Mouse (Mus musculus) bone marrow macrophage, adult 2 months (primary cell): ENCODE measurements around the gene Sipa1l3. TPM values are rescaled to one million over a fixed set of nuclear protein-coding genes. Genes with fewer than 3 reads are reported as not detected.

ENCODE experiments used
- H3K27ac ChIP-seq: 2 replicates; pipeline ENCODE4 v1.5.1; 2012; ENCODE audit warnings: low read depth, low read length; ENCODE audit not compliant: insufficient read depth
- H3K4me1 ChIP-seq: 2 replicates; pipeline ENCODE4 v1.6.1; 2012; ENCODE audit warnings: low read length; ENCODE audit not compliant: control insufficient read depth, insufficient read depth
- H3K4me3 ChIP-seq: 2 replicates; pipeline ENCODE4 v1.5.1; 2012; ENCODE audit warnings: mild to moderate bottlenecking, low read length, moderate library complexity; ENCODE audit not compliant: insufficient read depth
- CTCF ChIP-seq: IDR thresholded peaks from 2 replicates; pipeline ENCODE4 v1.5.1; 2012; ENCODE audit warnings: low read depth, mild to moderate bottlenecking, low read length, moderate library complexity
- POLR2A ChIP-seq: IDR thresholded peaks from 2 replicates; pipeline ENCODE4 v1.6.1; 2012; ENCODE audit warnings: mild to moderate bottlenecking, low read depth, low read length, borderline replicate concordance
- polyA plus RNA-seq: library from polyadenylated mRNA; stranded (reverse); fragments of >200 nt; gene quantifications from 2 replicates; pipeline ENCODE4 v1.2.4, GENCODE M21; 2012; ENCODE audit not compliant: missing spikeins, insufficient read depth, insufficient read length

Sipa1l3 gene
- polyA plus RNA-seq, 1 experiment: 23.4 TPM

- Histone ChIP-seq H3K4me1 (no peaks in the 10 kb centered on the region), H3K27ac (no peak overlapping the region), H3K4me3 (no peak overlapping the region)
- TF ChIP-seq CTCF (no peak), POLR2A (no peak)
Observed at GRCm38 (mm10) chr7:29462820-29463219, 55.6 kb downstream of the Sipa1l3 start.

GRCm38 (mm10) chr7:29462178-29462577 is 56.3 kb downstream of the Sipa1l3 start:
- Histone ChIP-seq H3K4me1 (no peaks in the 10 kb centered on the region), H3K27ac (no peak overlapping the region), H3K4me3 (no peak overlapping the region)
- no peak for TF ChIP-seq CTCF
- TF ChIP-seq POLR2A: no peak

- Histone ChIP-seq H3K27ac (no peak overlapping the region), H3K4me1 (no peaks in the 10 kb centered on the region), H3K4me3 (no peak overlapping the region)
- TF ChIP-seq POLR2A: no peak
- no peak for TF ChIP-seq CTCF
Observed at GRCm38 (mm10) chr7:29461557-29461956, 56.9 kb downstream of the Sipa1l3 start.

GRCm38 (mm10) chr7:29458889-29459740 is 59.3 kb downstream of the Sipa1l3 start:
- Histone ChIP-seq H3K4me3 (no peak overlapping the region), H3K4me1 (no peaks in the 10 kb centered on the region), H3K27ac (no peak overlapping the region)
- no peak for TF ChIP-seq CTCF
- TF ChIP-seq POLR2A: no peak

- no peak overlapping the region for H3K4me3 ChIP-seq
- no peak for TF ChIP-seq POLR2A
- TF ChIP-seq CTCF: no peak
- H3K4me1 ChIP-seq: 0 out of 2 replicates have a peak, but pooled peaks cover 2% of the 10 kb centered on the region
- H3K27ac ChIP-seq: no peak overlapping the region
Observed at GRCm38 (mm10) chr7:29457772-29458171, 60.7 kb downstream of the Sipa1l3 start.

GRCm38 (mm10) chr7:29456716-29457115 is 61.7 kb downstream of the Sipa1l3 start:
- H3K4me3 ChIP-seq: no peak overlapping the region
- H3K27ac ChIP-seq: no peak overlapping the region
- 0 out of 2 replicates have a peak, but pooled peaks cover 2% of the 10 kb centered on the region for H3K4me1 ChIP-seq
- no peak for TF ChIP-seq CTCF

GRCm38 (mm10) chr7:29455591-29455990 is 62.9 kb downstream of the Sipa1l3 start:
- no peak overlapping the region for H3K4me3 ChIP-seq
- no peak overlapping the region for H3K27ac ChIP-seq
- no peak for TF ChIP-seq POLR2A
- no peak for TF ChIP-seq CTCF
- 0 out of 2 replicates have a peak, but pooled peaks cover 2% of the 10 kb centered on the region for H3K4me1 ChIP-seq

GRCm38 (mm10) chr7:29454965-29455364 is 63.5 kb downstream of the Sipa1l3 start:
- H3K27ac ChIP-seq: no peak overlapping the region
- no peak for TF ChIP-seq CTCF
- TF ChIP-seq POLR2A: no peak
- 0 out of 2 replicates have a peak, but pooled peaks cover 2% of the 10 kb centered on the region for H3K4me1 ChIP-seq
- no peak overlapping the region for H3K4me3 ChIP-seq

GRCm38 (mm10) chr7:29452991-29453741 is 65.3 kb downstream of the Sipa1l3 start:
- Histone ChIP-seq H3K27ac (no peak overlapping the region), H3K4me1 (0 out of 2 replicates have a peak, but pooled peaks cover 2% of the 10 kb centered on the region), H3K4me3 (no peak overlapping the region)
- TF ChIP-seq POLR2A (no peak), CTCF (no peak)

- Histone ChIP-seq H3K4me3 (no peak overlapping the region), H3K27ac (no peak overlapping the region), H3K4me1 (peaks cover 3% of the 10 kb centered on the region; the same call in 1 of the 2 replicates)
- TF ChIP-seq POLR2A: no peak
Observed at GRCm38 (mm10) chr7:29452381-29452780, 66.1 kb downstream of the Sipa1l3 start.

- Histone ChIP-seq H3K4me3 (no peak overlapping the region), H3K27ac (no peak overlapping the region), H3K4me1 (peaks cover 4% of the 10 kb centered on the region; the same call in 1 of the 2 replicates)
- TF ChIP-seq CTCF: no peak
- TF ChIP-seq POLR2A: no peak
Observed at GRCm38 (mm10) chr7:29450175-29450574, 68.3 kb downstream of the Sipa1l3 start.
